Mouse (Mus musculus) kidney, postnatal 25 days (tissue): ENCODE results near the gene Sez6.
A peak's percentile ranks its signal among the peaks of the same experiment; 100 is the strongest.

Experiments used
- DNase-seq, 2 experiments: peaks; one replicate each; pipeline ENCODE4 v3.0.0; 2021; ENCODE audit warnings: mixed read lengths in 2 of 2

Gene Sez6

GRCm38 (mm10) chr11:77950125-77950685 lies 19.6 kb downstream of the Sez6 start:
- no peak for DNase-seq

DNA sequence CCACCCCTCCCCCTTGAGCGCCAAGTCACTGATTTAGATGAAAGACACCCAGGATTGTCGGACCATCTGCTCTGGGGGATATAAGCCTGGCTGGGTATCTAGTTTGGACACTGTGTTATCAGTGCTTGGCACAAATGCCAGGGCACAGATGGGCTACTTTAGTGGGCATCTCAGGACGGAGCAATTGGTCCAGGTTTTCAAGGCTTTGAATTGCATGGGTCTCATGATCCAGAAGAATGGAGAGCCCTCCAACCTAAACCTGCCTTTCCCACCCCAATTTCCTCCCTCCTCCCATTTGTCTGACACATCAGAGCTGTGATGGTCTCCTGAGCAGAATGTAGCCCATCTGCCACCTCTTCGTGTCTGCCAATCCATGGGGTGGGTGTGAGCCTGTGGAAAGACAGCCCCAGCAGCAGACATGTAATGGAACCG lies 20.2 kb downstream of the Sez6 start:
- DNase-seq = no peak

DNA sequence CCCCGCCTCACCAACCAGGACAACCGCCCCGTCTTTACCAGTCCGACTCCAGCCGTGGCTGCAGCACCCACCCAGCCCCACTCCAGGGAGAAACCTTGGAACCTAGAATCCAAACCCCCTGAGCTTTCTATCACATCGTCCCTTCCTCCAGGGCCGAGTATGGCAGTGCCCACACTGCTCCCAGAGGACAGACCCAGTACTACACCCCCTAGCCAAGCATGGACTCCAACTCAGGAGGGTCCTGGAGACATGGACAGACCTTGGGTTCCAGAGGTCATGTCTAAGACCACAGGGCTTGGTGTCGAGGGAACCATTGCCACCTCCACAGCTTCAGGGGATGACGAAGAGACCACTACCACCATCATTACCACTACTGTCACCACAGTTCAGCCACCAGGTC lies 23.1 kb downstream of the Sez6 start:
- peak in 1 of 2 experiments; percentile 61 for DNase-seq

GRCm38 (mm10) chr11:77956428-77956827 lies 25.8 kb downstream of the Sez6 start:
- no peak for DNase-seq

GRCm38 (mm10) chr11:77958268-77958667 lies 27.7 kb downstream of the Sez6 start:
- no peak for DNase-seq

- DNase-seq = no peak
Observed at GRCm38 (mm10) chr11:77958932-77959331, 28.3 kb downstream of the Sez6 start.

GRCm38 (mm10) chr11:77960199-77960598 lies 29.6 kb downstream of the Sez6 start:
- no peak for DNase-seq

DNA sequence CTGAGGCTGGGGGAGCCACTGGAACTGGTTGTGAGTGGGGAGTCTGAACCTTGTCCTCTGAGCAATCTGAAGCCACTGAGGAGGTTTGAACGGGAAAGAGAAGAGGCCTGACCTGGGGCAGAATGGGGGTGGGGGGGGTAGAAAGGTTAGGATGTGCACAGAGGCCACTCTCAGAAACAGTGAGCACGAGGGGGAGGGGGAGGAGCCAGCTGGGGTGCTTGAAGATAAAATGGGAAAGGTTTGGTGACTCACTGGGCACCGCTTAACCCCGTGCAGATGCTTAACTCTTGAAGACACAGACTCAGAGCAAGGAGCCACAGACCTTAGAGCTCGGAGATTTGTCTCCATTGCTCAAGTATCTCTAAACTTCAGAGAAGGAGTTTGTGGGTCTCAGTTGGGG lies 30.3 kb downstream of the Sez6 start:
- DNase-seq = no peak

DNA sequence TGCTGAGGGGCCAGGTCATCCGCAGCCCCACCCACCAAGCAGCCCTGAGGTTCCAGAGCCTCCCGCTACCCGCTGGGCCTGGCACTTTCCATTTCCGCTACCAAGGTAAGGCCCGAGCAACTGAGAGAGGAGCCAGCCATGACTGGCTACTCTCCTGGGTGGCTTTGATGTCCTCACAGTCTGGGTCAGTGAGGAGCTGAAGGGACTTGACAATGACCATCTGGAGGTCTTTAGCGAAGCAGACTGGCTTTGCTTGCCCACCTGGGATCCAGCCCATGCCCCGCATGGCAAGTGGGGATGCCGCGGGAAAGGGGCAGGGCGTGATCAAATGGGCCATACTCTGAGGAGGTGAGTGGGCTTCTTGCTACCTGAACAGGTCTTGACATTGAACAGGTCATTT lies 32.3 kb downstream of the Sez6 start:
- no peak for DNase-seq

DNA sequence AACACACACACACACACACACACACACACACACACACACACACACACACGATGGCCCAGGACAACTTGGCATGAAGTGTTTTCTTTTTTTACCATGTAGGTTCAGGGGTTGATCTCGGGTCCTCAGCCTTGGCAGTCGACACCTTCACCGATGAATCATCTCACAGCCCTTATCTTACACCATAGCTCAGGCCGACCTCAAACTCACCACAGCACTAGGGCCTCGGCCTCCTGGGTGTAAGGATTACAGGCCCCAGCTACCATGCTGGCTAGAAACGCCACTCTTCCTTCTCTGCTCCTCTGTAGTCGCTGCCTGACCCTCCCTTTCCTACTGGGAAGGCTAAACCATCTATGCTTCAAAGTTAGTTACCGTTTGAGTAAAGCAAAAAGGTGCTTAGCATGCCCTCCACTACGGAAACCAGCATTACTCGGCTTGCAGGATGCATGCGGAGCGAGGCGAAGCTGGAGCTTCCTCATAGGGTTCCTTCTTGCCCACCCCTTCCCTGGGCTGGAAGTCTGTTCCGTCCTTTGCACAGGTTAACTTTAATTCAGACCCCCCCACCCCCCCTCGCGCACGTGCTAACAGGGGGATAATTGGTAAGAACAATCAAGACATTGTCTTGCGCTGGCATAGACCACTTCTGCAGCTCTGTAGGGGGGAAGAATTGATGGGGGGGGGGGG lies 34.0 kb downstream of the Sez6 start:
- DNase-seq = no peak

DNA sequence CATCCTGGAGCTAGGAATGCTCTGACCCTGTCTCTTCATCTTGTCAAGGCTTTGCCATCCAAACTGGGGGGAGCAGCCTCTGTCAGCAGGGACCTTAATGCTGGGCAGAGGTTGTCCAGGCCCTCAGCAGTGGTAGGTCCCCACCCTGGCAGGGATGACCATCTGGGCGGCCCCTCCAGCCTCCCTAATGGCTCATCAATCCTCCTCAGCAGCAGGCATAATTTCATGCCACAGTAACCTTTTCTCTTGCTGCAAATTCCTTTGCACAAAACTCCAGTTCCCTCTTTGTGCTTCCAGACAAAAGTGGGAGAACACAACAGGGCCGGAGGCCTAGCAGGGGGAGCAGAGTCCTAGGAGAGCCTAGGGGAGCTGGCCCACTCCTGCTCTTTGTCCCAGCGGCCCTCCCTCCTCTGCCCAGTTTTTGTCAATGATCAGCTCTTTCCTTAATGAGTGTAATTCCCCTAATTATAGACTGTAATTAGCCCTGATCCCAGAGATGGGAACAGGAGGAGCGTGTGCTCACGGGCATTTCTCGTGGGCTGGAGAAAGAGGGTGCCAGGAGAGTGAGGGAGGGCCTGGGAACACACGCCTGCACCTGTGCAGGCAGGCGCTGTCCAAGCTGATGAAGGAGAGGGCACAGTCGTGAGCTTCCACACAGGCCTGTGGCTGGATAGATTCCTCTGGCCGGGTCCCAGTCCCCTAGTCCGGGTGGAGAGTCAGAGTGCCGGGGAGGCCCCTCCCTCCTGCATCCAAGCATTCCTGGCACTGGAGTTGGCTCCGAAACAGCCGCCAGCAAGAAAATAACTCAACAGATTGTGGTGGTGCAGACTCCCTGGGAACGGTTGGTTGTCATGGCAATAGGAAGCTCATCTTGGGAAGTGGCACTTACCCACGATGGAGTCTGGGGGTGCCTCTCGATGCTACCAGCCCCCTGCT lies 34.8 kb downstream of the Sez6 start:
- DNase-seq = peak; percentile 25 to 56

- no peak for DNase-seq
Observed at GRCm38 (mm10) chr11:77966037-77966391, 35.4 kb downstream of the Sez6 start.

DNA sequence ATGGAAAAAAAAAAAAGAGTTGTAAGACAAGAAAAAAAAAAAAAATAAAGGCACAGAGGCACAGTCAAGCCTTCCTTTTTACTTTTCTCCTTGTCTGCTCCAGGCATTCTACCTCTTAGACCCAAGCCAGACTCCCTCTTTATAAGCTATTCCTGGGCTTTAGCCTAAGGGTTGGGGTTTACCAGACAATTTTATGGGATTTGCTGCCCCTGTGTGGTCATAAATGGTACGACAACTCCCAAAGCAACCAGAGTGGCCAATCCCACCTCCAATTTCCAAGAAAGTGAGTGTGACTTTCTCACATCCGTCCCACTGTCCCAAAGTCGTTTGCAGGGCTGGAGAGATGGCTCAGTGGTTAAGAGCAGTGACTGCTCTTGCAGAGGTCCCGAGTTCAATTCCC lies 36.5 kb downstream of the Sez6 start:
- peak; percentile 65 to 83 for DNase-seq

GRCm38 (mm10) chr11:77968786-77969185 lies 38.2 kb downstream of the Sez6 start:
- DNase-seq = no peak

- DNase-seq = no peak
Observed at GRCm38 (mm10) chr11:77970718-77971117, 40.1 kb downstream of the Sez6 start.

DNA sequence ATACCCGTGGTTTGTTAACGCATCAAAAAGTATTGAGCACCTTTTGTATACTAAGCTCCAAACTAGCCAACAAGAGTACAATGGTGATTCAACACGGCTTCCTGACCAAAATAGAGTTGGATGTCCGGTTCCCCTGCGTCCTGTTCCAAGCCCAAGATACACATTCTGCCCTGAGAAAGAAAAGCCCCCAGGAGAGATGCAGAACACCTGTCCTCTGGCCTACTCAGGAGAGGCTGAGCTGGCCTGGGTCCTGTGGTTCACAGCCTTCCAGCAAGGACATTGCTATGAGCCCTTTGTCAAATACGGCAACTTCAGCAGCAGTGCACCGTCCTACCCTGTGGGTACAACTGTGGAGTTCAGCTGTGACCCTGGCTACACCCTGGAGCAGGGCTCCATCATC lies 42.9 kb downstream of the Sez6 start:
- DNase-seq = no peak

DNA sequence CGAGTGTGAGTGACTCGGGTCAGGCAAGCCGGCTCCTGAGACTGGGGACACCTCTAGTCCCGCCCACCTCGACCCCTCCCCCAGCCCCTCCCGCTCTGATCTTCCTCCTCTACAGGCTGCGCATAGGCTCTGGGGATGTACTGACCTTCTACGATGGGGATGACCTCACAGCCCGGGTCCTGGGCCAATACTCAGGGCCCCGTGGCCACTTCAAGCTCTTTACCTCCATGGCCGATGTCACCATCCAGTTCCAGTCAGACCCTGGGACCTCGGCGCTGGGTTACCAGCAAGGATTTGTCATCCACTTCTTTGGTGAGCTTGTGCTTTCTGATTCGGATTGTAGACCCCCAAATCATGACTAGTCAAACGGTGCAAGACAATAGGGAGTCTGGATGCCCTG lies 43.7 kb downstream of the Sez6 start:
- no peak for DNase-seq

- DNase-seq = no peak
Observed at GRCm38 (mm10) chr11:77975873-77976272, 45.3 kb downstream of the Sez6 start.

DNA sequence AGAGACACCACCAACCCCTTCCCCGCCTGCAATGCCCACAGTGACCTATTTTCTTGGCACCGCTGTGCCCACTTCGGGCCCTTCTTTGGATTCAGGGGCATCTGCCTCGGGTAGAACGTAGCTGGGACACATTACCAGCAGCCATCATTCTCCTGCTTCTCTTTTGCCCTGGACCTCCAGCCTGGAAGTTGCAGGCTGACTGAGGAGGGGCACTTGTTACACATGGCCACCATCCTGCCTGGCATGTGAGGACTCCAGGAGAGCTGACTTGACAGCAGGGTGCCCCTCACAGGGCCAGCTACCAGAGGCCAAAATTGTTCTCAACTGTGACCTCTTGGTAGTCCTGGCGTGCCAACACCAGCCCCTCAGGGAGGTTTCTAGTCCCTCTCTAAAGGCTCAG lies 47.6 kb downstream of the Sez6 start:
- DNase-seq = no peak

DNA sequence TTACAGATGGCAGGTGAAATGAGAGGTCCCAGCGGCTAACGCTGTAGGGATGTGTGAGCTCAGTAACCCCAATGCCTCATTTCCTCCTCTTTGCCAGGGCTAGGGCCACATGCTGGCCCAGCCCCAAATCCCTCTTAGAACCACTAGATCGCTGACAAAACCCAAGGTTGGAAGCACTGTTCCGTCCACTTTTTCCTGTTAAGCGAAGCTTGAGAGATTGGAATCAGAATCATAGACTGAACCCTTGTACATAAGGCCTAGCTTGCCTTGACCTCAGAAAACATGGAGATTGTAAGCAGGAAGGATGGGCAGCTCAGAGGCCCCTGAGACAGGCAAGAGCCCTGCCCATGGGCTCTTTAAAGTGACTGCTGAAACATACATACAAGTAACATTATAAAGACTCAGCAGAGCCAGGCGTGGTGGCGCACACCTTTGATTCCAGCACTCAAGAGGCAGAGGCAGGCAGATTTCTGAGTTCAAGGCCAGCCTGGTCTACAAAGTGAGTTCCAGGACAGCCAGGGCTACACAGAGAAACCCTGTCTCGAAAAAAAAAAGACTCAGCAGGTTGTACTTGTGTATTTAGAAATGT lies 48.7 kb downstream of the Sez6 start:
- no peak for DNase-seq

- peak; percentile 68 to 77 for DNase-seq
Observed at GRCm38 (mm10) chr11:77980281-77981204, 49.9 kb downstream of the Sez6 start.
